Comparison of ENCODE assay signal across 29 mouse cellular contexts in genomic region chr5:38256551-38256950, GRCm38 (mm10). TPM values are rescaled to one million over a fixed set of nuclear protein-coding genes. Genes with fewer than 3 reads are reported as not detected.
"Had no signal": no experiment of that assay in that cellular context is flagged by ENCODE, and none has a peak within 500 bp of the region (broad histone marks: within the 10 kb centered on the region; RNA-seq: fewer than 3 reads in every experiment).

No protein-coding gene starts in this region.

- H3K9ac ChIP-seq: heart, embryonic 13.5 days; heart, embryonic 15.5 days; hindbrain, embryonic 13.5 days; hindbrain, embryonic 15.5 days; kidney, embryonic 15.5 days; limb, embryonic 12.5 days; liver, embryonic 13.5 days; liver, embryonic 15.5 days had no signal

- H3K27me3 ChIP-seq: heart, embryonic 15.5 days; hindbrain, embryonic 15.5 days; kidney, embryonic 15.5 days; limb, embryonic 12.5 days; liver, embryonic 13.5 days; liver, embryonic 15.5 days had no signal

- H3K9me3 ChIP-seq: heart, embryonic 15.5 days; hindbrain, embryonic 13.5 days; hindbrain, embryonic 15.5 days; kidney, embryonic 15.5 days; limb, embryonic 10.5 days; limb, embryonic 12.5 days; liver, embryonic 13.5 days; liver, embryonic 15.5 days had no signal

- H3K36me3 ChIP-seq: heart, embryonic 13.5 days; heart, embryonic 15.5 days; hindbrain, embryonic 13.5 days; hindbrain, embryonic 15.5 days; kidney, embryonic 15.5 days; limb, embryonic 10.5 days; limb, embryonic 12.5 days; liver, embryonic 13.5 days; liver, embryonic 15.5 days had no signal

- H3K27ac ChIP-seq: hindbrain, embryonic 13.5 days; hindbrain, embryonic 15.5 days; hindbrain, postnatal 0 days; kidney, embryonic 15.5 days; kidney, postnatal 0 days; left cerebral cortex, adult 2 months; limb, embryonic 10.5 days; limb, embryonic 12.5 days; liver, embryonic 13.5 days; liver, embryonic 15.5 days had no signal

- ATAC-seq: hindbrain, postnatal 0 days; intestine, embryonic 16.5 days had no signal

- H3K4me2 ChIP-seq: heart, embryonic 11.5 days; heart, embryonic 13.5 days; heart, embryonic 15.5 days; hindbrain, embryonic 13.5 days; hindbrain, embryonic 15.5 days; kidney, embryonic 15.5 days; limb, embryonic 12.5 days; liver, embryonic 11.5 days; liver, embryonic 13.5 days; liver, embryonic 15.5 days had no signal

- H3K4me3 ChIP-seq: heart, embryonic 13.5 days; heart, embryonic 15.5 days; hindbrain, embryonic 13.5 days; hindbrain, embryonic 15.5 days; kidney, embryonic 15.5 days; left cerebral cortex, adult 2 months; limb, embryonic 10.5 days; limb, embryonic 12.5 days; liver, embryonic 13.5 days; liver, embryonic 15.5 days had no signal

- DNase-seq: gastrocnemius, postnatal 14 days; gastrocnemius, postnatal 36 days; heart, adult 18-20 months; heart, postnatal 14 days; heart, postnatal 36 days; kidney, adult 11 months; kidney, adult 2 months; kidney, adult 9 months; kidney, postnatal 36 days; liver; liver, embryonic 13.5 days had no signal

RNA-seq across cellular contexts. Expression of gene Otop1, which starts 19.2 kb away (rescaled TPM):
- polyA plus RNA-seq: heart, embryonic 11.5 days; heart, embryonic 13.5 days; heart, embryonic 15.5 days; heart, postnatal 0 days; hindbrain, embryonic 11.5 days; hindbrain, embryonic 13.5 days; intestine, embryonic 14.5 days; intestine, embryonic 16.5 days; kidney, embryonic 15.5 days; kidney, postnatal 0 days; limb, embryonic 14.5 days; liver, embryonic 11.5 days; liver, embryonic 15.5 days had no signal
